Mouse (Mus musculus) v-Abl transformed pro-B cells (cell line): Measurements from ENCODE around the gene Ahnak.
"Not testable (repeated sequence)": the region's sequence is repeated elsewhere in the genome, so short reads cannot be mapped to it uniquely, and the experiment has no call there.

Source experiments
- in situ Hi-C, 2 experiments: fragments of 400-800 bp; cut with MboI; formaldehyde crosslinking; loops; one replicate each; pipeline ENCODE4 v1.15.1; 2025; ENCODE audit not compliant: unreplicated experiment in 2 of 2

The Ahnak gene

DNA sequence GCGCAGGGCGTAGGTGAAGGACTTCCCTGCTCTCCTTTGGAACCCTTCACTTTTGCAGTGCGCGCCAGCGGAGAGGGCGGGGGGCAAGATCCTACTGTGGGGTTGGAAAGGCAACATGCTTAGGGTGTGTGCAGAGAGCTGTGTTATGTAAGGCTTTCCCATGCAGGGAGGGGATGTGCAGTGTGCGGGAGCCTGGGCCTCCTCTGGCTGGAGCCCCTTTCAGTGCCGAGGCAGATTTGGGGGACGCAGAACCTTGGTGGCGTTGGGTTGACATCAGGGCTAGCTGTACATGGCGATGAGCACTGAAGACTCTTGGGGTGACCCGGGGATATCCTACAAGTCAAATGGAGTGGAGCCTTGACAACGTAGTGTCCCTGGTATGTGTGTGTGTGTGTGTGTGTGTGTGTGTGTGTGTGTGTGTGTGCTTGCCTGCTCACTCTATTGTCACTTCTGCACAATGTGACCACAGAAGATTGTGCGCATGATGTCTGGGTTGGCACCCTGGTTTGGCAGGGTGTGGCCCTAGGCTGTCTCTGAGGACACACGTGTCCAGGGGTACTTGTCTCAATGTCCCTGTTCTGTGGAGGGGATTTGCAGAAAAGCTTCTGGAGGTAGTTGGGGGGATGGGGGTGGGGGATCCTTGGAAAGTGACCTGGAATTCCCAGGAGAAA is 1.5 kb downstream of the Ahnak start:
- in situ Hi-C loops = loop anchor here (5.0 to 25.0 kb wide), 2 partner anchors 87 to 428 kb away; no protein-coding TSS in a partner anchor

GRCm38 (mm10) chr19:8991245-8991870 is 2.3 kb downstream of the Ahnak start:
- in situ Hi-C loops = loop anchor here (5.0 to 25.0 kb wide), 2 partner anchors 86 to 429 kb away; no protein-coding TSS in a partner anchor

DNA sequence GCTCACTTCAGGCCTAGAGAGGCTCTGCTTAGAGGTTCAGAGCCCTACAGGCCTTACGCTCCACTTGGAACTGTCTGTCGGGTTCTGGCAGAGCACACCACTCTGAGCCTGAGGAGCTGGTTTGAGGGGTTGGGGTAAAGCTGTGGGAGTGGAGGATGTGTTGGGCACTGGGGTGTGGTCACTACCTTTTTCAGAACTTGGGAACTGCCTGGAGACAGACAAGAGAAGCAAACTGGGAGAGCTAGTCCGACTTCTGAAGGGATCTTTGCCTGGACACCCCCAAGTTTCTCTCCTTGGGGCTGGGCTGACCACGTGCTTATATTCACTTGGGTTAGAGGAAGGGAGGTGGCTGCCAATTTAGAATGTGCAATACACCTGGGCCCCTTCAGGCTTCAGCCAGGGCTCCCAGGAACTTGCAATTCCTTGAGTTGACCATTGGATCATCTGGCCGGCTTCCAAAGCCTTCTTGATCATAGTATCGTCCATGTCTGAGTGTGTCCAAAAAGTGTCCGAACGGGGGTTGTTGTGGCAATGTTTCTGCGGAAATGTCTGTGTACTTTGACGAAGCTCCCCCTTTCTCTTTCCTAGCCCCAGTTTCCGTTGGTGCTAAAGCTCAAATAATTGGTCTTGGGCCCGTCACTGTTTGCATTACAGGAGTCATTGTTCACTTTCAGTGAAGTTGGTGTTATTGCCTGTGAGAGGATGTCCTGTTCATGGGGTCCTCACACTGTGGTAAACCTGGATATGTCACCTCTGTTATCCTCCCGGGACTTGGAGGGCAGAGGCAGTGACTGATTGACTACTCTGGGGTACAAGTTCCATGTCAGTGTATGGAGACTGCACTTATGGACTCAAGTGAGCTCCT is 3.0 kb downstream of the Ahnak start:
- in situ Hi-C loops = loop anchor here (5.0 to 25.0 kb wide), 2 partner anchors 85 to 430 kb away; no protein-coding TSS in a partner anchor

GRCm38 (mm10) chr19:8992769-8993624 is 3.9 kb downstream of the Ahnak start:
- in situ Hi-C loops = loop anchor here (5.0 to 25.0 kb wide), 2 partner anchors 84 to 431 kb away; no protein-coding TSS in a partner anchor

- in situ Hi-C loops = loop anchor here (5.0 to 25.0 kb wide), 2 partner anchors 84 to 431 kb away; no protein-coding TSS in a partner anchor
These were observed 4.5 kb downstream of the Ahnak start for GRCm38 (mm10) chr19:8993625-8993912.

DNA sequence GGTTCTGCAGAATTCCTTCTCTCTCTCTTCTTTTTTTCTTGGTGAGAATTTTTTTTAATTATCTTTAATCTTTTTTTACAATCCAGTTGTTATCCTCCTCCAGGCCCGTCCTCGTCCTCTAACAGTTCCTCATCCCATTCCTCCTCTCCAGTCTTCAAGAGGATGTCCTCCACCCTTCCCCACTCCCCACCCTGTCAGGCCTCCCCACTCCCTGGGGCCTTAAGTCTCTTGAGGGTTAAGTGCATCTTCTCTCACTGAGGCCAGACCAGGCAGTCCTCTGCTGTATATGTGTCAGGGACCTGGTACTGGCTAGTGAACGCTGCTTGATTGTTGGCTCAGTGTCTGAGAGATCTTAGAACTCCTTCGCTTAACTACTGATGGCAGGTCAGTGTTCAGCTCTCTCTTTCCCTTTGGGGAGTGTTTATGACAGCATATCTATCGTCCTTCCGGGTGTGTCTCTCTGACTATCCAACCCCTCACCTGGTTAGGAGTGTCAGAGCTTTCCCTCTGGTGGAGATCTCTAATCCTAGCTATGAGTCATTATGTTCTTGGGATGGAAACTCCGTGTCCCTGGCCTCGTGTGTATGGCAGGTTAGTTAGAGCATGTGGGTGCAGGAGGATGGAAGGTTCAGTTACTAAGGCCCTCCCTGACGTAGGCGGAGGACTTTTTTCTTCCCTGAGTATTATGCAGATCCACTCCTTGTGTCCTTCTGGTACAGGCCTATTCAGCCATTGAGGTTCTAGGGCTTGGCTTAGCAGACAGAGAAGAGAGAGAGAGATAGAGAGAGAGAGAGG is 5.9 kb downstream of the Ahnak start:
- in situ Hi-C loops = loop anchor here (5.0 to 25.0 kb wide), 2 partner anchors 82 to 433 kb away; no protein-coding TSS in a partner anchor

DNA sequence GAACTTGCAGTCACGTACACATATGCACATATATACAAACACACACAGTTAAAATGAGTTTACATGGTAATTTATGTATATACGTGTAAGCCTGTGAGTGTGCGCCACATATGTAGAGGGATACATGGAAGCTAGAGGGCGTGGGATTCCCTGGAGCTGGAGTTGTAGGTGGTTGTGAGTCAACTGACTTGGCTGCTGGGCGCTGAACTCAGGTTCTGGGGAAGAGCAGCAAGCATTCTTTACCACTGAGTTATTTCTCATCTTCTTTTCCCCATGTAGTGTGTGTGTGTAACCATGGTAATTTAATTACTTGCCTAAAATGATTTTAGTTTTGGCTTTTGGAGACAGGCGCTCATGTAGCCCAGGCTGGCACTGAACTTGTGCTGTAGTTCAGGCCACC is 7.5 kb downstream of the Ahnak start:
- in situ Hi-C loops = loop anchor here in 1 of 2 experiments (25.0 kb wide), 1 partner anchor 434 kb away; no protein-coding TSS in a partner anchor

DNA sequence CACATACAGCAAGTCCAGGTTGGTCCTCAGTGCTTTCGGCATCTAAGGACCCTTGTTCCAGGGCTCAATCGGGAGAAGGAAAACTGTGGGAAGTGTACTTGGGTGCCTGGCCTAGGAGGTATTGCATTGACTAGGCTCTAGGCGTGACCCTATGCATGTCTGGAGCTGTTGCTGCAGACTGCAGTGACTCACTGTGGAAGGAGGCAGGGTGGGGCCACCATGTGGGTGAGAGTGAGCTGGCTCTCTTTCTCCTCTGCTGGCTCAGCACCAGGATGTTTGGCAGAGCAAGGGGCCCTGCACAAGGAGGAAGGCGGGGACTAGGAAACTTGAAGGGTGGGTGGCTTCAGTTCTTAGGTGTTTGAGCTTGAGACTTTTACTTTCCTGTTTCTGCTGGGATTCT is 8.5 kb downstream of the Ahnak start:
- in situ Hi-C loops = loop anchor here in 1 of 2 experiments (25.0 kb wide), 1 partner anchor 435 kb away; no protein-coding TSS in a partner anchor

GRCm38 (mm10) chr19:8998546-8998945 is 9.5 kb downstream of the Ahnak start:
- in situ Hi-C loops = loop anchor here in 1 of 2 experiments (25.0 kb wide), 1 partner anchor 436 kb away; no protein-coding TSS in a partner anchor

GRCm38 (mm10) chr19:8999223-8999622 is 10.1 kb downstream of the Ahnak start:
- in situ Hi-C loops = loop anchor here in 1 of 2 experiments (25.0 kb wide), 1 partner anchor 437 kb away; no protein-coding TSS in a partner anchor

- in situ Hi-C loops = not testable (repeated sequence)
These were observed 17.8 kb downstream of the Ahnak start for GRCm38 (mm10) chr19:9006915-9007314.

DNA sequence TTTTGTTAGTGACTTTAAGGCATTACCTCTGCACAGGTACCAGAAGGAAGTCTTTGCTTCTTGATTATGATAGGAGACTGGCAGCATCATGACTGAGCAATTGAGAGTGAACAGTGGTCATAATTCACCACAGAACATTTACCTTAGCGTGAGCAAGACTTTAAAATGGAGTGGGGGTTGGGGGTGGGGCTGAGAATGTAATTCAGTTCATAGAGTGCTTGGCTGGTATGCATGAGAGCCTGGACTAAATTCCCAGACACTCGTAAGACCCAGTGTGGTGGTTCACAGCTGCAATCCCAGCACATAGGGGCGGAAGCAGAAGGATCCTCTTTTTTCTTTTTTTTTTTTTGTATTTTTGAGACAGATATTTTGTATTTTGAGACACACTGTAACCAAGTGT is 30.2 kb downstream of the Ahnak start:
- in situ Hi-C loops = no loop called here

DNA sequence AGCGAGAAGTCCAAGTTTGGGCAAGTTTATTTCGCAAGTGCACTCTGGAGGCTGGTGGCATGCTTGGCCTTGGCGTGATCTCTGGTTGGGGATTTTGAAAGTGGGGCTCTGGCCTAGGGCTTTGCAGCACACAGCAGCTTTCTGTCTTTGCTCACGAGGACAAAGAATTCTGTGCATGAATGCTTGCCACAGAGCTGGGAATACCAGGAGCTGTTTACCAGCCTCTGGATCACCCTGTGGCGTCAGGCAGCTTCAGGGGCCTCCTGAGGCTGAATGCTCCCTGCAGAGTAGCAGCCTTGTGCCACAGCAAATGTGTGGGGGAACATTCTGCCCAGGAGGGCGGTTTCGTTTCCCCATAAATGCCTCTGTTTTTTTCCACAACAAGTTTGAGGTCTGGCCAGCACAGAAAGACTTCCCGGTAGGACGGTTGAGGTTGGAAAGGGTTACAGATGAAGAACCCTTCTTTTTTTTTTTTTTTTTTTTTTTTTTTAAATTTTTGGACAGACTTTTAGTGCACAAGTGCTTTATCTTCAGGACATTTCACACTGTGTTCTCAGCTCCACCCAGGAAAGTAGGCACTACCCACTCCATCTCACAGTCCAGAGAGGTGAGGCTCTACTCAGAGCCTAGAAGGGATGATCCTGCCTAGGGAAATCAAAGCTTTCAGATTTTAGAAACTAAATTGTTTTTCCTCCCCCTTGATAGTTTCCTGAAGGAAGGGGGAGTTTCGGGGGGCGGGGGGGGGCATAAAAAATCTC is 34.1 kb downstream of the Ahnak start:
- in situ Hi-C loops = no loop called here

- in situ Hi-C loops = no loop called here
These were observed 36.6 kb downstream of the Ahnak start for GRCm38 (mm10) chr19:9025562-9026257.

GRCm38 (mm10) chr19:9026634-9027033 is 37.5 kb downstream of the Ahnak start:
- in situ Hi-C loops = no loop called here

DNA sequence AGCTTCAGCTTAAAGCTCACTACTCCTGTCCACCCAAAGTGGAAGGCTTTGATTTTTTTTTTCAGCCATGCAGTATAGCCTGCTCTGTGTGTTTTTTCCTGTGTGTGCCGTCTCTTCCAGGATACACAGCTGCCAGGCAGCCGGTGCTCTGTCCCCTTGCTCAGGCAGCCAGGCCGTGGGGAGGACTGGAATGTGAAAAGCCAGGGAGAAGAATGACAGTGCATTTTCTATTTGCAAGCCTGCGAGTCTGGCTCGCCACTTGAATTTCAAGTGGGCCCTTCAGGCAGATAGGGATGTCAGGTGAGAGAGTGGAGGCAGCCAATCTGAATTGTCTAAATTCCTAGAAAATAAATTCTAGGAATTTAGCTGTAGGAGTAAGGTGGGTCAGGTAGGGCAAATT is 38.7 kb downstream of the Ahnak start:
- in situ Hi-C loops = no loop called here

GRCm38 (mm10) chr19:9028375-9028774 is 39.3 kb downstream of the Ahnak start:
- in situ Hi-C loops = no loop called here
